8 mouse cellular contexts compared by ENCODE assay signal in genomic region chr15:5915261-5915660, GRCm38 (mm10).
DNase-seq lines count a peak whose midpoint lies in the region; ATAC-seq lines count a peak whose summit lies in the region.
"Had no signal": no experiment of that assay in that cellular context is flagged by ENCODE, and none has a peak within 500 bp of the region (broad histone marks: within the 10 kb centered on the region; RNA-seq: fewer than 3 reads in every experiment).

No protein-coding gene starts in this region.

- ATAC-seq in kidney, embryonic 14.5 days (ENCODE audit: low FRiP score, low TSS enrichment): no peak
- ATAC-seq in CD4-positive, CD25-positive, alpha-beta regulatory T cell, adult 4 months: peak; percentile 63

- no peaks in the 10 kb centered on the region for H3K36me3 ChIP-seq in kidney, embryonic 14.5 days (ENCODE audit: control insufficient read depth, insufficient read depth, low read length)
- H3K36me3 ChIP-seq: embryonic facial prominence, embryonic 15.5 days had no signal

- H3K27me3 ChIP-seq in kidney, embryonic 14.5 days (ENCODE audit: control insufficient read depth, insufficient read depth, low read length): no peaks in the 10 kb centered on the region
- H3K27me3 ChIP-seq: embryonic facial prominence, embryonic 15.5 days had no signal

- no peak overlapping the region for H3K27ac ChIP-seq in kidney, embryonic 14.5 days (ENCODE audit: low read depth, low read length)
- H3K27ac ChIP-seq: embryonic facial prominence, embryonic 15.5 days had no signal

- H3K4me1 ChIP-seq in kidney, embryonic 14.5 days (ENCODE audit: control insufficient read depth, insufficient read depth, low read length): no peaks in the 10 kb centered on the region
- H3K4me1 ChIP-seq: embryonic facial prominence, embryonic 15.5 days had no signal

- WGBS in kidney, embryonic 14.5 days: 4% methylated on average over 2 of the region's 2 CpGs

- H3K4me2 ChIP-seq in kidney, embryonic 14.5 days (replicated peaks; ENCODE audit: low read depth, low read length): no peak overlapping the region
- H3K4me2 ChIP-seq: embryonic facial prominence, embryonic 15.5 days had no signal

- DNase-seq in kidney, adult 18-20 months: peak; percentile 12
- peak; percentile 21 for DNase-seq in 416B (ENCODE audit: low read depth)
- DNase-seq in embryo, embryonic 10.5 days (ENCODE audit: low spot score): peak; percentile 74
- DNase-seq in layer of hippocampus, postnatal 14 days (ENCODE audit: low spot score in 2 of 2): peak; percentile 3 to 33
- DNase-seq in right cerebral cortex, postnatal 25 days: peak; percentile 4

- no peaks in the 10 kb centered on the region for H3K9me3 ChIP-seq in kidney, embryonic 14.5 days (ENCODE audit: control insufficient read depth, low read length)
- H3K9me3 ChIP-seq: embryonic facial prominence, embryonic 15.5 days had no signal

- H3K4me3 ChIP-seq in kidney, embryonic 14.5 days (ENCODE audit: low read length): no peak overlapping the region
- H3K4me3 ChIP-seq: embryonic facial prominence, embryonic 15.5 days had no signal

- no peak overlapping the region for H3K9ac ChIP-seq in kidney, embryonic 14.5 days (ENCODE audit: low read depth, low read length)
- H3K9ac ChIP-seq: embryonic facial prominence, embryonic 15.5 days had no signal

Comparison
In these comparisons a context has a peak if more than half of its experiments do, and no peak if none do; other contexts are left out.
1. DNase-seq: peak in every context shown above with its lines; median percentile 74 in embryo, embryonic 10.5 days; 21 in 416B; 18 in layer of hippocampus, postnatal 14 days; 12 in kidney, adult 18-20 months; 4 in right cerebral cortex, postnatal 25 days.